Mouse (Mus musculus) kidney, adult 2 months (tissue): ENCODE measurements around the gene Ctsw.

ENCODE experiments used
- CTCF ChIP-seq: fragments of 200-500 bp; conservative IDR thresholded peaks from 2 replicates; pipeline ENCODE4 v1.5.1; 2011; ENCODE audit warnings: low read depth, mild to moderate bottlenecking, control low read depth, low read length, moderate library complexity, mixed read lengths; ENCODE audit not compliant: insufficient read depth, insufficient read length
- POLR2A ChIP-seq: fragments of 200-500 bp; IDR thresholded peaks from one replicate; pipeline ENCODE4 v1.6.1; 2011; ENCODE audit warnings: low read depth, low read length, control low read depth

DNA sequence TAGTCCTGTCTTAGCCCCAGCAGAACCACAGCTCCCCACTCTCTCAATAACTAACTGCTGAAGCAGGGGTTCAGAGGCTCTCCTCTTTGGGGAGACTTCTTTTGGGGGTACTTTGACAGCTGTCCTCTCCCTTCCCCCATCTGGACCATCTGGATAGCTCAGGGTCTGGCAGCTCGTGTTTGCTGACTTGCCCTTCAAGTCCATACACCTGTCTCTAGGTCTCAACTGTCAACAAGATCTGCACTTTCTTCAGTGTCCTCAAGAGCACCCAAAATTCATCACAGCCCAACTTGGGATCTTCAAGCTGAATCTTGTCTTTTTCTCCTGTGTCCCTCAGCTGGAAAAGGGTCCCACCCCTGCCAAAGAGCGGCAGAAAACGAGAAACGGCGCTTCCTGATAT lies 46.5 kb downstream of the Ctsw start:
- TF ChIP-seq POLR2A = no peak
- no peak for TF ChIP-seq CTCF
